Mouse (Mus musculus) erythroblast, embryonic 14.5 days (primary cell): Measurements from ENCODE around the gene Lhx1.

Experiments
- GATA1 ChIP-seq: IDR thresholded peaks from 2 replicates; pipeline ENCODE4 v1.6.1; 2012; ENCODE audit warnings: low read length, inconsistent platforms, mixed read lengths
- TAL1 ChIP-seq: IDR thresholded peaks from 3 replicates; pipeline ENCODE4 v1.6.1; 2012; ENCODE audit warnings: low read length, inconsistent platforms, mixed read lengths

DNA sequence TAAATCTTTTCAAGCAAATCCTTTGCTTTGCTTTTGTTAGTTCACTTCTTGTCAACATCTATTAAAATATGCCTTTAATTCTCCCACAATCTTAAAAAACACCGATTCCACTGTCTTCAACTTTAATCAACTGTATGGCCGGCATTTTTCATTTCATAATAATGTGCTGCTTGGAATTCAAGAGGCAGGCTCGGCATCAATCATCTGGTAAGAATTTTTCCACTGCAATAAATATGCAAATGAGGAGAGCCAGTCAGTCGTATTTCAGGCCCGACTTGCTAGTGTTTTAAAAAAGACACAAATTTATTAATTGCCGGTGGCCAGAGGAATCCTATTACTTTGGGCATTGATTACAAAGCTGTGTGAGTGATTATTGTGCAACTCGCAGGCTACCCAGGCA lies 43.7 kb downstream of the Lhx1 start:
- TF ChIP-seq TAL1, result no peak
- no peak for TF ChIP-seq GATA1
